Mouse (Mus musculus): ENCODE measurements around the gene Nckipsd. TPM values are rescaled to one million over a fixed set of nuclear protein-coding genes. Genes with fewer than 3 reads are reported as not detected.
A peak's percentile ranks its signal among the peaks of the same experiment; 100 is the strongest.

The Nckipsd gene
- polyA plus RNA-seq, 1 experiment: 65.0 TPM

DNA sequence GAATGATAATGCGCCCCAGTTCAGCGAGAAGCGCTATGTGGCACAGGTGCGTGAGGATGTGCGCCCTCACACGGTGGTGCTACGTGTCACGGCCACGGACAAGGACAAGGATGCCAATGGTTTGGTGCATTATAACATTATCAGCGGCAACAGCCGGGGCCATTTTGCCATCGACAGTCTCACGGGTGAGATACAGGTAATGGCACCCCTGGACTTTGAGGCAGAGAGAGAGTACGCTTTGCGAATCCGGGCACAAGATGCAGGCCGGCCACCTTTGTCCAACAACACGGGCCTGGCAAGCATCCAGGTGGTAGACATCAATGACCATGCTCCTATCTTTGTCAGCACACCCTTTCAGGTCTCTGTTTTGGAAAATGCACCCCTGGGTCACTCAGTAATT lies 19.7 kb downstream of the Nckipsd start:
- TF ChIP-seq CTCF (IDR thresholded peaks at IDR 0.05; ENCODE audit: extremely low read depth, insufficient read depth, low read length) (no peak), POLR2A (IDR thresholded peaks at IDR 0.05; ENCODE audit: extremely low read depth, insufficient read depth, low read length) (no peak)
- peak overlapping the region; percentile 62; the same call in 1 of the 2 replicates for H3K4me3 ChIP-seq (ENCODE audit: insufficient read depth, low read length)
- no peaks in the 10 kb centered on the region; the same call in none of the 2 replicates for H3K4me1 ChIP-seq (ENCODE audit: control insufficient read depth, insufficient read depth, low read length)
- no peak overlapping the region for H3K27ac ChIP-seq (ENCODE audit: insufficient read depth, low read length)

DNA sequence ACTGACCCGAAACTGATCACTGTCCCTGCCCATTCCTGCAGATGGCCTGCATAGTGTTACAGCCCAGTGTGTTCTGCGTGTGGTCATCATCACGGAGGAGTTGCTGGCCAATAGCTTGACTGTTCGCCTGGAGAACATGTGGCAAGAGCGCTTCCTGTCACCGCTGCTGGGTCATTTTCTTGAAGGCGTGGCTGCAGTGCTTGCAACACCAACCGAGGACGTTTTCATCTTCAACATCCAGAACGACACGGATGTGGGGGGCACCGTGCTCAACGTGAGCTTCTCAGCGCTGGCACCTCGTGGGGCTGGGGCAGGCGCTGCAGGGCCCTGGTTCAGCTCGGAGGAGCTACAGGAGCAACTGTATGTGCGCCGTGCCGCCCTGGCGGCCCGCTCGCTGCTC lies 23.5 kb downstream of the Nckipsd start:
- TF ChIP-seq POLR2A (IDR thresholded peaks at IDR 0.05; ENCODE audit: extremely low read depth, insufficient read depth, low read length): no peak
- TF ChIP-seq CTCF (IDR thresholded peaks at IDR 0.05; ENCODE audit: extremely low read depth, insufficient read depth, low read length): no peak
- H3K4me3 ChIP-seq (ENCODE audit: insufficient read depth, low read length): no peak overlapping the region
- H3K4me1 ChIP-seq (ENCODE audit: control insufficient read depth, insufficient read depth, low read length): no peaks in the 10 kb centered on the region; the same call in none of the 2 replicates
- no peak overlapping the region for H3K27ac ChIP-seq (ENCODE audit: insufficient read depth, low read length)

DNA sequence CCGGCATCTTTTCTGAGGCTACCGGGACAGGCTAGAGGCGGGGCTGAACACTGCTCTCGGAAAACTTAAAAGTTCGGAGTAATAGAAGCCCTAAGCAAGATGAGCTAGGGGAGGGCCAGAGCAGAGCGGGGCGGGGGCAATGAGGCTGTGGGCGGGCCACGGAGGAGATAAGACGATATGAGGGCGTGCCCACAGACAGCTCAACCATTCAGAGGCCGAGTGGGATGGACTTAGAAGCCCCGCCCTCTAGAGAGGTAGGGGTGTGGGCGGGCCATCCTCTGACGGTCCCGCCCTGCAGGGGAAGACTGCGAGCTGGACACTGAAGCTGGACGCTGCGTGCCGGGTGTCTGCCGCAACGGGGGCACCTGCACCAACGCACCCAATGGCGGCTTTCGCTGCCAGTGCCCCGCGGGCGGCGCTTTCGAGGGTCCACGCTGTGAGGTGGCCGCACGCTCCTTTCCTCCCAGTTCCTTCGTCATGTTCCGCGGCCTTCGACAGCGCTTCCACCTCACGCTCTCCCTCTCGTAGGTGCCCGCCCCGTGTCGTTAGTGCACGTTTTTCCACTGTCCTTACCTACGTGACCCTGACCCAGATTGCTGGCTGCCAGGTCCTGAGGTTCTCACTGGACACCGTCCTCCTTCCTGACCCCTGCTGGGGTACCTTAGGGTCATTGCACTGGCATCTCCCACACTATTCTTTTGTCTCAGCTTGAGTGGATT lies 24.4 kb downstream of the Nckipsd start:
- Histone ChIP-seq H3K4me1 (ENCODE audit: control insufficient read depth, insufficient read depth, low read length) (no peaks in the 10 kb centered on the region; the same call in none of the 2 replicates), H3K4me3 (ENCODE audit: insufficient read depth, low read length) (no peak overlapping the region), H3K27ac (ENCODE audit: insufficient read depth, low read length) (no peak overlapping the region)
- no peak for TF ChIP-seq CTCF (IDR thresholded peaks at IDR 0.05; ENCODE audit: extremely low read depth, insufficient read depth, low read length)
- no peak for TF ChIP-seq POLR2A (IDR thresholded peaks at IDR 0.05; ENCODE audit: extremely low read depth, insufficient read depth, low read length)

DNA sequence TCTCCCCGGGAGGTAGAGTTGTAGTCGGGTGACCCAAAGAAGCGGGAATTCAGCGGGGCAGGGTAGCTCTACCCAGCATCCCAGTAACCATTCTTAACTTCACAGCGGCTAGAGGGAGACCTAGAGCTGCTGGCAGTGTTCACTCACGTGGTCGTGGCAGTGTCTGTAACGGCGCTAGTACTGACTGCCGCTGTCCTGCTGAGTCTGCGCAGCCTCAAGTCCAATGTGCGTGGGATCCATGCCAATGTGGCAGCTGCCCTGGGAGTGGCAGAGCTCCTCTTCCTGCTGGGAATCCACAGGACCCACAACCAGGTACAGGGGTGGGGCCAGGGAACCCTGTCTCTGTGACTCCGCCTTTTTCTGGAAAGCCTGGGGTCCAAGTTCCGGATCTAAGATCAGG lies 34.8 kb downstream of the Nckipsd start:
- no peak overlapping the region for H3K27ac ChIP-seq (ENCODE audit: insufficient read depth, low read length)
- no peak for TF ChIP-seq POLR2A (IDR thresholded peaks at IDR 0.05; ENCODE audit: extremely low read depth, insufficient read depth, low read length)
- peak; percentile 30; the same call in 1 of the 2 replicates for TF ChIP-seq CTCF (IDR thresholded peaks at IDR 0.05; ENCODE audit: extremely low read depth, insufficient read depth, low read length)
- H3K4me1 ChIP-seq (ENCODE audit: control insufficient read depth, insufficient read depth, low read length): no peaks in the 10 kb centered on the region
- H3K4me3 ChIP-seq (ENCODE audit: insufficient read depth, low read length): no peak overlapping the region

DNA sequence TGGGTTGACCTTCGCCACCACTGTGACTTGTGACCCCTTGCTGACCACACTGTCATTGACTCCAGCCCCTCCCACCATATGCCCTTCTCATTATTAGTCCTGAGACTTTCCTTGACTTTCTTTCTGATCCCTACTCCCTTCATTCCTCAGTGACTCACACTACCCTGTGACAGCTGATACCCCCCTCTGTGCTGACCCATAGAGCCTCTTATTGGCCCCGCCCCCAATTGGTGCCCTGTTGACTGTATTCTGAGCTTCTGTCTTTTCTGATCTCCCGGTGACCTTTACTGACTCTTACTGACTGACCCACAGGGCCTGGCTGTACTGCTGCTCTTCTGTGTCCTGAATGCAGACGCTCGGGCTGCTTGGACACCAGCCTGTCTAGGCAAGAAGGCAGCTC lies 37.2 kb downstream of the Nckipsd start:
- TF ChIP-seq POLR2A (IDR thresholded peaks at IDR 0.05; ENCODE audit: extremely low read depth, insufficient read depth, low read length) (no peak), CTCF (IDR thresholded peaks at IDR 0.05; ENCODE audit: extremely low read depth, insufficient read depth, low read length) (no peak)
- Histone ChIP-seq H3K27ac (ENCODE audit: insufficient read depth, low read length) (no peak overlapping the region), H3K4me3 (ENCODE audit: insufficient read depth, low read length) (no peak overlapping the region), H3K4me1 (ENCODE audit: control insufficient read depth, insufficient read depth, low read length) (no peaks in the 10 kb centered on the region)

DNA sequence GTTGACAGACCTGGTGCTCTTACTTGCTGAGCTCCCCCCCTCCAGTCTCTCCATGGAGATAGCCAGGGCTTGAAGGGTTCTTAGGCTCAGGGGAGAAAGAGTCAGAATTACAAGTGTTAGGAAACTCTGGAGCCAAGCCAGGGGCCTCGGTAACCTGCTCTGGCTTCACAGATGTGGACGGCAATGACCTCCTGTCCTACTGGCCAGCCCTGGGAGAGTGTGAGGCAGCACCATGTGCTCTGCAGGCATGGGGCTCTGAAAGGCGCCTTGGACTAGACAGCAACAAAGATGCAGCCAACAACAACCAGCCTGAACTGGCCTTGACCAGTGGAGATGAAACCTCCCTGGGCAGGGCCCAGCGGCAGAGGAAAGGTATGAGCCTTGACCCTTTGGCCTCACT lies 39.2 kb downstream of the Nckipsd start:
- Histone ChIP-seq H3K27ac (ENCODE audit: insufficient read depth, low read length) (no peak overlapping the region), H3K4me3 (ENCODE audit: insufficient read depth, low read length) (no peak overlapping the region), H3K4me1 (ENCODE audit: control insufficient read depth, insufficient read depth, low read length) (no peaks in the 10 kb centered on the region)
- no peak for TF ChIP-seq POLR2A (IDR thresholded peaks at IDR 0.05; ENCODE audit: extremely low read depth, insufficient read depth, low read length)
- no peak for TF ChIP-seq CTCF (IDR thresholded peaks at IDR 0.05; ENCODE audit: extremely low read depth, insufficient read depth, low read length)

DNA sequence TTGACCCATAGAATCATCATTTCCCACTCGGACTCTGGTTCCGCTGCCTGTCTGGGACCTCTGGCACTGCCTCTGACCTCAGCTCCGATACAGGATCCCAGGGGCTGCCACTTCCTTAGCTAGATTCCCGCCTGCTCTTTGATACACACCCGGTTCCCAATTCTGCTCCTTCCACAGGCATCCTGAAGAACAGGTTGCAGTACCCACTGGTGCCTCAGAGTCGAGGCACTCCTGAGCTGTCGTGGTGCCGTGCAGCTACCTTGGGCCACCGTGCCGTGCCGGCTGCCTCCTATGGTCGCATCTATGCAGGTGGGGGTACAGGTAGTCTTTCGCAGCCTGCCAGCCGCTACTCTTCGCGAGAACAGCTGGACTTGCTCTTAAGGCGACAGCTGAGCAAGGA lies 40.3 kb downstream of the Nckipsd start:
- H3K27ac ChIP-seq (ENCODE audit: insufficient read depth, low read length): no peak overlapping the region
- no peaks in the 10 kb centered on the region for H3K4me1 ChIP-seq (ENCODE audit: control insufficient read depth, insufficient read depth, low read length)
- no peak overlapping the region for H3K4me3 ChIP-seq (ENCODE audit: insufficient read depth, low read length)
- TF ChIP-seq POLR2A (IDR thresholded peaks at IDR 0.05; ENCODE audit: extremely low read depth, insufficient read depth, low read length) (no peak), CTCF (IDR thresholded peaks at IDR 0.05; ENCODE audit: extremely low read depth, insufficient read depth, low read length) (no peak)

DNA sequence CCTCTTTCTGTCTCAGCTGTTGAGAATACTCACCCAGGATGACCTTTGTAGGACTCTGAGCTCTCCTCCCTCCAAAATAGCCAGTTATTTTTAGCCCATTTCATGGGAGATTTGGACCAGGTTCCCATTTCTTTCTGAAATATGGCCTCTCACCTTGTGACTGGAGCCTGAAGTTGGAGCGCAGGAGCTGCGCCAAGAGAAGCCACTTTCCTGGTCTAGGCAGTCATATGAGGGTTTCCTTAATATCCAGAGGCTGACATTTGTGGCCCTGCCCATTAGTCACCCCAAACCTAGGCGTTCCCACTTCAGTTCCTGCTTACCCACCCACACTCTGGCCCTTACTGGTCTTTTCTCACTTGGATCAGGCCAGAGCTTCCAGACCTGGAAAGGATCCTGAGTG lies 44.8 kb downstream of the Nckipsd start, which contains the start of gene Slc26a6:
TSS of gene Slc26a6 (plus strand) at position 308 of the 400 bp plus-strand sequence.
- TF ChIP-seq POLR2A (IDR thresholded peaks at IDR 0.05; ENCODE audit: extremely low read depth, insufficient read depth, low read length) (no peak), CTCF (IDR thresholded peaks at IDR 0.05; ENCODE audit: extremely low read depth, insufficient read depth, low read length) (no peak)
- no peaks in the 10 kb centered on the region for H3K4me1 ChIP-seq (ENCODE audit: control insufficient read depth, insufficient read depth, low read length)
- H3K27ac ChIP-seq (ENCODE audit: insufficient read depth, low read length): 0 out of 2 replicates have a peak within 1 kb of the TSS, but pooled peaks have one; percentile 29
- peak within 1 kb of the TSS; percentile 63 for H3K4me3 ChIP-seq (ENCODE audit: insufficient read depth, low read length)

DNA sequence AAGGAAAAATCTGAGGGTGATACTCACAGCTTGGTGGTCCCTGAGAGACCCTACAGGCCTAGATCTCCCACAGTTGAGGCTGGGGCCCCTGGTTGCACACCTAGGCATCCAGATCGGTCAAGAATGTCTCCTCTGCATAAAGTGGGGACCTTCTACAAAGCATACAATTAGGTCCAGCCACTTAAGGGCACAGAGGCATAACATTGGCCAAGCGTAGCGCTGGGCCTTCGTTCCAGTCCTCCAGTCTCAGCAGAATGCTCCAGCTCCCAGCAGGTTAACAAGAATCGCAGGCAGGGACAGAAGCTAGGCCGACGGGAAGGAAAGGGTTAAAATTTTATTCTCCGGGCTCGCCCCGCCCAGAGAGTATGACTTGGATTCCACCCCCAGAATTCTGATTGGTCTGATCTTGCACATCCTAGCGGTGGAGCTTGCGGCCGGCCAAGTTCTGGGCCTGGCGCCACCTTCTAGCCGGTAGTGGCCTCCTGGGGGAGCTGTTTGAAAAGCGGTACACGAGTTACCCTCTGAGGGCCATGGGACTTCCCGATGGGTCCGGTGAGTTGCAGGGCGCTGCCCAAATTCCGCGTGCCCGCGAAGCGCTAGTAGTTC lies 45.6 kb downstream of the Nckipsd start:
- TF ChIP-seq POLR2A (IDR thresholded peaks at IDR 0.05; ENCODE audit: extremely low read depth, insufficient read depth, low read length): peak; percentile 55; the same call in 1 of the 2 replicates
- peak; percentile 43 for TF ChIP-seq CTCF (IDR thresholded peaks at IDR 0.05; ENCODE audit: extremely low read depth, insufficient read depth, low read length)

More for the DNA sequence above, 45.6 kb downstream of the Nckipsd start:
- H3K27ac ChIP-seq (ENCODE audit: insufficient read depth, low read length): 0 out of 2 replicates have a peak overlapping the region, but pooled peaks have one; percentile 29
- no peaks in the 10 kb centered on the region for H3K4me1 ChIP-seq (ENCODE audit: control insufficient read depth, insufficient read depth, low read length)
- peak overlapping the region; percentile 63 for H3K4me3 ChIP-seq (ENCODE audit: insufficient read depth, low read length)
